Mouse (Mus musculus) forebrain, embryonic 11.5 days (tissue): ENCODE measurements around the gene Gipc1. TPM values are rescaled to one million over a fixed set of nuclear protein-coding genes. Genes with fewer than 3 reads are reported as not detected.

ENCODE experiments used
- ATAC-seq: fragments of 200-750 bp; cut with Nextera tagmentation; replicated peaks from 2 replicates; pipeline ENCODE4 v1.8.0; 2017; ENCODE audit warnings: moderate TSS enrichment; ENCODE audit not compliant: low FRiP score
- DNase-seq: peaks from one replicate; pipeline ENCODE4 v3.0.0-alpha.2; 2017; ENCODE audit warnings: low spot score
- H3K27ac ChIP-seq: fragments of 300-500 bp; sonication (generic); 2 replicates; pipeline ENCODE4 v1.5.1; 2014; ENCODE audit warnings: low read depth, low read length
- H3K27me3 ChIP-seq: fragments of 300-500 bp; sonication (generic); 2 replicates; pipeline ENCODE4 v1.6.1; 2014; ENCODE audit warnings: mild to moderate bottlenecking, low read length, mixed read lengths; ENCODE audit not compliant: control insufficient read depth, insufficient read depth
- H3K36me3 ChIP-seq: fragments of 300-500 bp; sonication (generic); 2 replicates; pipeline ENCODE4 v1.6.1; 2014; ENCODE audit warnings: mild to moderate bottlenecking, low read length, moderate library complexity, mixed read lengths; ENCODE audit not compliant: control insufficient read depth, insufficient read depth
- H3K4me1 ChIP-seq: fragments of 300-500 bp; sonication (generic); replicated peaks from 2 replicates; pipeline ENCODE4 v1.6.1; 2014; ENCODE audit warnings: low read length, mixed read lengths; ENCODE audit not compliant: control insufficient read depth, insufficient read depth
- H3K4me2 ChIP-seq: fragments of 300-500 bp; sonication (generic); 2 replicates; pipeline ENCODE4 v1.6.1; 2014; ENCODE audit warnings: low read depth, mild to moderate bottlenecking, low read length, moderate library complexity, mixed read lengths; ENCODE audit not compliant: severe bottlenecking
- H3K4me3 ChIP-seq: fragments of 300-500 bp; sonication (generic); 2 replicates; pipeline ENCODE4 v1.5.1; 2014; ENCODE audit warnings: low read depth, low read length
- H3K9ac ChIP-seq: fragments of 300-500 bp; sonication (generic); 2 replicates; pipeline ENCODE4 v1.6.1; 2014; ENCODE audit warnings: low read length
- H3K9me3 ChIP-seq: fragments of 300-500 bp; sonication (generic); 2 replicates; pipeline ENCODE4 v1.6.1; 2016; ENCODE audit warnings: low read length, mixed read lengths; ENCODE audit not compliant: control insufficient read depth
- WGBS: fragments of 180-500 bp; shearing (Covaris S2); extraction: QIAGEN DNeasy Blood & Tissue Kit; methylation state at CpG from one replicate; pipeline ENCODE4 v1.1.7; 2014; 5-methylcytosine and 5-hydroxymethylcytosine counted together
- polyA plus RNA-seq: library from polyadenylated mRNA; unstranded; fragments of >200 nt; fragmentation: Nextera tagmentation; extraction: Ambion mirVana; gene quantifications from 2 replicates; pipeline ENCODE4 v1.2.1, GENCODE M21; 2014

Gene Gipc1
- polyA plus RNA-seq, 1 experiment from 2014 or later, result 217 TPM

GRCm38 (mm10) chr8:83665969-83666865 lies 13.7 kb downstream of the Gipc1 start, which contains the start of gene Ptger1:
Ptger1 (plus strand) TSS chr8:83666678.
- Histone ChIP-seq H3K27ac (no peak within 1 kb of the TSS), H3K9ac (no peak within 1 kb of the TSS), H3K4me1 (peaks cover 14% of the 10 kb centered on the region), H3K36me3 (no peaks in the 10 kb centered on the region; the same call in 1 of the 2 replicates), H3K9me3 (no peaks in the 10 kb centered on the region), H3K4me3 (no peak within 1 kb of the TSS), H3K27me3 (peaks cover 2% of the 10 kb centered on the region; the same call in 1 of the 2 replicates), H3K4me2 (no peak within 1 kb of the TSS)
- WGBS, result 44% methylated on average over 14 of the region's 14 CpGs
- DNase-seq (peak; percentile 61), ATAC-seq (no peak)

GRCm38 (mm10) chr8:83666866-83667234 lies 14.4 kb downstream of the Gipc1 start:
- H3K27ac ChIP-seq, result no peak overlapping the region
- H3K9ac ChIP-seq, result no peak overlapping the region
- ATAC-seq (no peak), DNase-seq (peak; percentile 54)
- no peaks in the 10 kb centered on the region for H3K9me3 ChIP-seq
- peaks cover 13% of the 10 kb centered on the region for H3K4me1 ChIP-seq
- no peak overlapping the region for H3K4me2 ChIP-seq
- peaks cover 2% of the 10 kb centered on the region; the same call in 1 of the 2 replicates for H3K27me3 ChIP-seq
- no peak overlapping the region for H3K4me3 ChIP-seq
- H3K36me3 ChIP-seq, result no peaks in the 10 kb centered on the region; the same call in 1 of the 2 replicates
- WGBS, result 89% methylated on average over 3 of the region's 3 CpGs

GRCm38 (mm10) chr8:83667526-83667925 lies 15.0 kb downstream of the Gipc1 start:
- WGBS, result 90% methylated on average over 10 of the region's 10 CpGs
- H3K4me3 ChIP-seq, result no peak overlapping the region
- H3K27me3 ChIP-seq, result peaks cover 2% of the 10 kb centered on the region; the same call in 1 of the 2 replicates
- no peak; the same call in 1 of the 2 replicates for ATAC-seq
- H3K4me2 ChIP-seq, result peak overlapping the region; percentile 73; the same call in 1 of the 2 replicates
- H3K9ac ChIP-seq, result no peak overlapping the region
- no peaks in the 10 kb centered on the region for H3K9me3 ChIP-seq
- no peaks in the 10 kb centered on the region; the same call in 1 of the 2 replicates for H3K36me3 ChIP-seq
- no peak overlapping the region for H3K27ac ChIP-seq
- DNase-seq, result no peak
- H3K4me1 ChIP-seq, result peaks cover 12% of the 10 kb centered on the region

GRCm38 (mm10) chr8:83668010-83668916 lies 15.8 kb downstream of the Gipc1 start:
- H3K9me3 ChIP-seq, result no peaks in the 10 kb centered on the region
- no peak overlapping the region for H3K27ac ChIP-seq
- 22% methylated on average over 80 of the region's 80 CpGs for WGBS
- H3K9ac ChIP-seq, result peak overlapping the region; percentile 55
- peak overlapping the region; percentile 29 for H3K4me3 ChIP-seq
- ATAC-seq (peak; percentile 57), DNase-seq (peak; percentile 90)
- no peaks in the 10 kb centered on the region; the same call in 1 of the 2 replicates for H3K36me3 ChIP-seq
- peaks cover 11% of the 10 kb centered on the region for H3K4me1 ChIP-seq
- peaks cover 2% of the 10 kb centered on the region; the same call in 1 of the 2 replicates for H3K27me3 ChIP-seq
- peak overlapping the region; percentile 73 for H3K4me2 ChIP-seq

GRCm38 (mm10) chr8:83669013-83669412 lies 16.5 kb downstream of the Gipc1 start:
- no peak for ATAC-seq
- Histone ChIP-seq H3K27ac (no peak overlapping the region), H3K36me3 (no peaks in the 10 kb centered on the region; the same call in 1 of the 2 replicates), H3K9ac (no peak overlapping the region), H3K4me2 (no peak overlapping the region), H3K27me3 (peaks cover 2% of the 10 kb centered on the region; the same call in 1 of the 2 replicates), H3K4me1 (peaks cover 11% of the 10 kb centered on the region), H3K9me3 (no peaks in the 10 kb centered on the region), H3K4me3 (no peak overlapping the region)
- WGBS, result 72% methylated on average over 16 of the region's 16 CpGs
- DNase-seq, result no peak

- Histone ChIP-seq H3K4me1 (peaks cover 6% of the 10 kb centered on the region), H3K4me2 (no peak overlapping the region), H3K27ac (no peak overlapping the region), H3K4me3 (no peak overlapping the region), H3K36me3 (no peaks in the 10 kb centered on the region; the same call in 1 of the 2 replicates), H3K9me3 (no peaks in the 10 kb centered on the region), H3K9ac (no peak overlapping the region), H3K27me3 (no peaks in the 10 kb centered on the region)
- DNase-seq (no peak), ATAC-seq (no peak)
- WGBS, result 62% methylated on average over 5 of the region's 5 CpGs
Observed at GRCm38 (mm10) chr8:83672936-83673335, 20.5 kb downstream of the Gipc1 start.

- H3K9ac ChIP-seq, result no peak overlapping the region
- no peaks in the 10 kb centered on the region for H3K27me3 ChIP-seq
- no peak overlapping the region for H3K4me2 ChIP-seq
- no peak overlapping the region for H3K4me3 ChIP-seq
- DNase-seq (no peak), ATAC-seq (no peak)
- H3K9me3 ChIP-seq, result no peaks in the 10 kb centered on the region
- H3K36me3 ChIP-seq, result no peaks in the 10 kb centered on the region; the same call in 1 of the 2 replicates
- no peaks in the 10 kb centered on the region for H3K4me1 ChIP-seq
- H3K27ac ChIP-seq, result no peak overlapping the region
- WGBS, result 91% methylated on average over 5 of the region's 5 CpGs
Observed at GRCm38 (mm10) chr8:83674497-83674896, 22.0 kb downstream of the Gipc1 start.

GRCm38 (mm10) chr8:83679866-83680265 lies 27.4 kb downstream of the Gipc1 start:
- DNase-seq, result no peak
- no peaks in the 10 kb centered on the region for H3K4me1 ChIP-seq
- no peaks in the 10 kb centered on the region for H3K36me3 ChIP-seq

More at GRCm38 (mm10) chr8:83679866-83680265, 27.4 kb downstream of the Gipc1 start:
- ATAC-seq, result no peak
- H3K9me3 ChIP-seq, result no peaks in the 10 kb centered on the region
- no peak overlapping the region for H3K9ac ChIP-seq
- H3K4me2 ChIP-seq, result no peak overlapping the region
- H3K27me3 ChIP-seq, result no peaks in the 10 kb centered on the region
- 92% methylated on average over 12 of the region's 12 CpGs for WGBS
- no peak overlapping the region for H3K27ac ChIP-seq
- H3K4me3 ChIP-seq, result no peak overlapping the region
